Mouse (Mus musculus): ENCODE data around the gene Optc. TPM values are rescaled to one million over a fixed set of nuclear protein-coding genes. Genes with fewer than 3 reads are reported as not detected.

The Optc gene
- total RNA-seq, 1 experiment: 0.36 TPM

DNA sequence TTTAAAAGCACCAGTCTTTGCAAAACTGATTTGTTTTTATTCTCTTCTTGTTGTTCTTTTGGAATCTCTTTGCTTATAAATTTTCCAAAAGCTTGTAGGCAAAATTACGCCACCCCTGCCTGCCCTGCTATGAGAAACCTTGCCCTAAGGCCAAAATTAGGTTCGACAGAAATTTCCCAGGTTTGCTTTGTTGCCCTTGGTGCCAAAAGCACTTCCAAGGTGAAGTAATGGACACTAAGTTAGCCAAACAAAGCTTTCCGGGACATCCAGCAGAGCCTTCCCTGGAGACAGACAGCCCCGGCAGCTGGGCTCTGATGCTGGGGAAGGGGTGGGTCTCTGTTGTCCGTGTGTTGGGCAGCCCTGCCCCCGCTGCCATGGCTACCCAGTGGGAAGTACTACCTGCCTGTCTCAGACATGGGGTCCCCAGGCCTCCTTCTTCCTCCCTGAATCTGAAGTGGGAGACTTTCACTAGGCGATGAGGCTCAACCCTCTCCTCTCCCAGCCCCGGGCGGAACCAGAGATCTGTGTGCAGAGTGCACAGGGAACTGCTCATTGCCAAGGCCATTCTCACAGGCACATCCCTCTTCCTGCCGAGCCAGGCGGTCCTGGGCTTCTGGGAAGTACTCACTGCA is 9.8 kb upstream of the Optc start:
- H3K9ac ChIP-seq (ENCODE audit: insufficient read depth, low read depth, low read length, poor library complexity, severe bottlenecking): no peak overlapping the region
- DNase-seq (ENCODE audit: low read depth, low spot score): no peak
- no peak for TF ChIP-seq CHD2 (IDR thresholded peaks at IDR 0.05; ENCODE audit: low read depth, low read length)
- no peak for TF ChIP-seq ZNF384 (IDR thresholded peaks at IDR 0.05; ENCODE audit: low read depth, low read length)
- no peak for TF ChIP-seq ZC3H11A (IDR thresholded peaks at IDR 0.05; ENCODE audit: borderline replicate concordance, low read depth, low read length)
- TF ChIP-seq HCFC1 (IDR thresholded peaks at IDR 0.05; ENCODE audit: borderline replicate concordance, insufficient read depth, low read length): no peak
- TF ChIP-seq MAFK (IDR thresholded peaks at IDR 0.05; ENCODE audit: insufficient read depth, low read depth, low read length): no peak
- H3K27ac ChIP-seq (ENCODE audit: insufficient read depth, low read depth, low read length, poor library complexity, severe bottlenecking): no peak overlapping the region
- H3K36me3 ChIP-seq (ENCODE audit: control insufficient read depth, insufficient read depth, low read length, poor library complexity, severe bottlenecking): no peaks in the 10 kb centered on the region
- H3K4me3 ChIP-seq (ENCODE audit: insufficient read depth in 1 of 2, low read depth in 1 of 2, low read length in 2 of 2, poor library complexity in 1 of 2, severe bottlenecking in 1 of 2): peak overlapping the region; percentile 8 to 32; a peak in 3 of 4 replicates
- no peaks in the 10 kb centered on the region for H3K9me3 ChIP-seq (ENCODE audit: control insufficient read depth, insufficient read depth, low read depth, low read length)
- in situ Hi-C loops (cut with MboI; ENCODE audit: low sequenced_read_pairs in 2 of 2, unreplicated experiment in 2 of 2): loop anchor here in 1 of 2 experiments (10.0 kb wide), 1 partner anchor 127 kb away; no protein-coding TSS in a partner anchor
- H3K4me1 ChIP-seq (ENCODE audit: control insufficient read depth in 2 of 2, insufficient read depth in 2 of 2, low read length in 2 of 2, poor library complexity in 1 of 2): peaks cover 0 to 2% of the 10 kb centered on the region in 2 experiments; a peak in 1 of 4 replicates

DNA sequence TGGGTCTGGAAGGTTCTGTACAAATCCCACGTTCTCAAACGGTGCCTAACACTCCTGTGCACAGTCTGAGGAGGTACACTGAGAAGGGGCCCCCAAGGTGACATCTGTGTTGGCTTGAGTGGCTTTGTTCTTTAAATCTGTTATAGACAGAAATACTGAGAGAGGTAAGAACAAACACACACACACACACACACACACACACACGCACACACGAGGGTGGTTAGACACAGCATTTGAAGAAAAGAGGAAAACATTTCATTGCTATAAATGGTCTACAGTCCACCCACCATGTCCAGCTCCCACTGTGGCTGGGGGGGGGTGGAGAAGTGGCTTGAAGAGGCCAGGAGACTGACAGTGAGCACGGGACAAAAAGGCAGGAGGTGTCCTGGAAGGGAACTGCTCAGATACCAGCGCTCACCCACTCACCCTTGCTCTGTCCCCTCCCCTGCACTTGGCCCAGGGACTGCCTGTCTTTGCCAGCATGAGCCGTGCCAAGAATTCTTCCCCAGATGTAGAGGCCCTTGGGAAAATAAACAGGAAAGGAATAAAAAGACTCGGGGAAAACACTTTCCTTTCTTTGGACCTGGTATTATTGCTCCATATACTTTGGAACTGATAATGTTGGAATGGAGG is 8.0 kb upstream of the Optc start:
- Histone ChIP-seq H3K9ac (ENCODE audit: insufficient read depth, low read depth, low read length, poor library complexity, severe bottlenecking) (no peak overlapping the region), H3K36me3 (ENCODE audit: control insufficient read depth, insufficient read depth, low read length, poor library complexity, severe bottlenecking) (no peaks in the 10 kb centered on the region), H3K27ac (ENCODE audit: insufficient read depth, low read depth, low read length, poor library complexity, severe bottlenecking) (no peak overlapping the region), H3K4me3 (ENCODE audit: insufficient read depth in 1 of 2, low read depth in 1 of 2, low read length in 2 of 2, poor library complexity in 1 of 2, severe bottlenecking in 1 of 2) (no peak overlapping the region), H3K4me1 (ENCODE audit: control insufficient read depth in 2 of 2, insufficient read depth in 2 of 2, low read length in 2 of 2, poor library complexity in 1 of 2) (peaks cover 0 to 6% of the 10 kb centered on the region in 2 experiments; a peak in 1 of 4 replicates), H3K9me3 (ENCODE audit: control insufficient read depth, insufficient read depth, low read depth, low read length) (no peaks in the 10 kb centered on the region)
- in situ Hi-C loops (cut with MboI; ENCODE audit: low sequenced_read_pairs in 2 of 2, unreplicated experiment in 2 of 2): loop anchor here in 1 of 2 experiments (10.0 kb wide), 1 partner anchor 129 kb away; no protein-coding TSS in a partner anchor
- DNase-seq (ENCODE audit: low read depth, low spot score): no peak
- TF ChIP-seq CHD2 (IDR thresholded peaks at IDR 0.05; ENCODE audit: low read depth, low read length) (no peak), MAFK (IDR thresholded peaks at IDR 0.05; ENCODE audit: insufficient read depth, low read depth, low read length) (no peak), ZC3H11A (IDR thresholded peaks at IDR 0.05; ENCODE audit: borderline replicate concordance, low read depth, low read length) (no peak), HCFC1 (IDR thresholded peaks at IDR 0.05; ENCODE audit: borderline replicate concordance, insufficient read depth, low read length) (no peak), ZNF384 (IDR thresholded peaks at IDR 0.05; ENCODE audit: low read depth, low read length) (no peak)

GRCm38 (mm10) chr1:133915115-133915514 is 7.3 kb upstream of the Optc start:
- H3K9me3 ChIP-seq (ENCODE audit: control insufficient read depth, insufficient read depth, low read depth, low read length): no peaks in the 10 kb centered on the region
- H3K9ac ChIP-seq (ENCODE audit: insufficient read depth, low read depth, low read length, poor library complexity, severe bottlenecking): no peak overlapping the region
- no peak overlapping the region for H3K27ac ChIP-seq (ENCODE audit: insufficient read depth, low read depth, low read length, poor library complexity, severe bottlenecking)
- no peak for DNase-seq (ENCODE audit: low read depth, low spot score)
- H3K4me1 ChIP-seq (ENCODE audit: control insufficient read depth in 2 of 2, insufficient read depth in 2 of 2, low read length in 2 of 2, poor library complexity in 1 of 2): peaks cover 0 to 6% of the 10 kb centered on the region in 2 experiments; a peak in 1 of 4 replicates
- no peak for TF ChIP-seq CHD2 (IDR thresholded peaks at IDR 0.05; ENCODE audit: low read depth, low read length)
- no peak for TF ChIP-seq MAFK (IDR thresholded peaks at IDR 0.05; ENCODE audit: insufficient read depth, low read depth, low read length)
- TF ChIP-seq ZNF384 (IDR thresholded peaks at IDR 0.05; ENCODE audit: low read depth, low read length): no peak
- no peak for TF ChIP-seq HCFC1 (IDR thresholded peaks at IDR 0.05; ENCODE audit: borderline replicate concordance, insufficient read depth, low read length)
- no peak for TF ChIP-seq ZC3H11A (IDR thresholded peaks at IDR 0.05; ENCODE audit: borderline replicate concordance, low read depth, low read length)
- no peaks in the 10 kb centered on the region for H3K36me3 ChIP-seq (ENCODE audit: control insufficient read depth, insufficient read depth, low read length, poor library complexity, severe bottlenecking)
- no peak overlapping the region for H3K4me3 ChIP-seq (ENCODE audit: insufficient read depth in 1 of 2, low read depth in 1 of 2, low read length in 2 of 2, poor library complexity in 1 of 2, severe bottlenecking in 1 of 2)
- in situ Hi-C loops (cut with MboI; ENCODE audit: low sequenced_read_pairs in 2 of 2, unreplicated experiment in 2 of 2): loop anchor here in 1 of 2 experiments (10.0 kb wide), 1 partner anchor 130 kb away; no protein-coding TSS in a partner anchor

DNA sequence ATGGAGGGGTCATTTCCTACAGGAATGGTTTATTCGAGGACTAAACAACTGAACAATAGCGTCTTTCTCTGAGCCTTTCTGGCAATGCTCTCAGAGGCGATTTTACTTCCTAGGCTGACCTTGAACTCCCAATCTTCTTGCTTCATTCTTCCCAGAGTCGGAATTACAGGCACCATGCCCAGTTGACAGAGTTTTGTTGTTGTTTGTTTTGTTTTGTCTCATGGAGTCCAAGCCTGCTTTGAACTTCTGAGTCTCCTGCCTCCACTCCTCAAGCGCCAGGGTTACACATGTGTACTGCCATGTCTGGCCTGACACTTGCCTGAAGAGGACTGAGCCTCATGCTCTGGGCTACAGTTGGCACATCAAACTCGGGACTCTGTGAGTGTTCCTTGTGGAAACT is 5.2 kb upstream of the Optc start:
- in situ Hi-C loops (cut with MboI; ENCODE audit: low sequenced_read_pairs in 2 of 2, unreplicated experiment in 2 of 2): loop anchor here in 1 of 2 experiments (10.0 kb wide), 1 partner anchor 132 kb away; no protein-coding TSS in a partner anchor
- TF ChIP-seq CHD2 (IDR thresholded peaks at IDR 0.05; ENCODE audit: low read depth, low read length) (no peak), ZC3H11A (IDR thresholded peaks at IDR 0.05; ENCODE audit: borderline replicate concordance, low read depth, low read length) (no peak), ZNF384 (IDR thresholded peaks at IDR 0.05; ENCODE audit: low read depth, low read length) (no peak), MAFK (IDR thresholded peaks at IDR 0.05; ENCODE audit: insufficient read depth, low read depth, low read length) (no peak), HCFC1 (IDR thresholded peaks at IDR 0.05; ENCODE audit: borderline replicate concordance, insufficient read depth, low read length) (no peak)
- Histone ChIP-seq H3K27ac (ENCODE audit: insufficient read depth, low read depth, low read length, poor library complexity, severe bottlenecking) (no peak overlapping the region), H3K9me3 (ENCODE audit: control insufficient read depth, insufficient read depth, low read depth, low read length) (no peaks in the 10 kb centered on the region), H3K4me1 (ENCODE audit: control insufficient read depth in 2 of 2, insufficient read depth in 2 of 2, low read length in 2 of 2, poor library complexity in 1 of 2) (peaks cover 0 to 10% of the 10 kb centered on the region in 2 experiments; a peak in 2 of 4 replicates), H3K36me3 (ENCODE audit: control insufficient read depth, insufficient read depth, low read length, poor library complexity, severe bottlenecking) (no peaks in the 10 kb centered on the region), H3K4me3 (ENCODE audit: insufficient read depth in 1 of 2, low read depth in 1 of 2, low read length in 2 of 2, poor library complexity in 1 of 2, severe bottlenecking in 1 of 2) (no peak overlapping the region), H3K9ac (ENCODE audit: insufficient read depth, low read depth, low read length, poor library complexity, severe bottlenecking) (no peak overlapping the region)
- DNase-seq (ENCODE audit: low read depth, low spot score): no peak
